Comparison of ENCODE assay signal across 10 mouse cellular contexts in genomic region chr19:45574941-45575631, GRCm38 (mm10). TPM values are rescaled to one million over a fixed set of nuclear protein-coding genes. Genes with fewer than 3 reads are reported as not detected.
DNase-seq lines count a peak whose midpoint lies in the region; ATAC-seq lines count a peak whose summit lies in the region.
"Had no signal": no experiment of that assay in that cellular context is flagged by ENCODE, and none has a peak within 500 bp of the region (broad histone marks: within the 10 kb centered on the region; RNA-seq: fewer than 3 reads in every experiment).

No protein-coding gene starts in this region.

- peaks cover 50% of the 10 kb centered on the region for H3K4me1 ChIP-seq in hindbrain, embryonic 10.5 days (replicated peaks)
- peaks cover 11% of the 10 kb centered on the region for H3K4me1 ChIP-seq in hindbrain, embryonic 16.5 days (ENCODE audit: control insufficient read depth, insufficient read depth, low read depth, low read length)
- H3K4me1 ChIP-seq in embryonic facial prominence, embryonic 12.5 days = peaks cover 34% of the 10 kb centered on the region
- H3K4me1 ChIP-seq in stomach, embryonic 15.5 days = peaks cover 29% of the 10 kb centered on the region
- H3K4me1 ChIP-seq in kidney, embryonic 14.5 days (ENCODE audit: control insufficient read depth, insufficient read depth, low read length) = peaks cover 18% of the 10 kb centered on the region

- no peaks in the 10 kb centered on the region for H3K9me3 ChIP-seq in hindbrain, embryonic 10.5 days
- H3K9me3 ChIP-seq in hindbrain, embryonic 16.5 days (ENCODE audit: control insufficient read depth, low read length) = no peaks in the 10 kb centered on the region
- no peaks in the 10 kb centered on the region for H3K9me3 ChIP-seq in embryonic facial prominence, embryonic 12.5 days
- no peaks in the 10 kb centered on the region for H3K9me3 ChIP-seq in stomach, embryonic 15.5 days
- H3K9me3 ChIP-seq in kidney, embryonic 14.5 days (ENCODE audit: control insufficient read depth, low read length) = no peaks in the 10 kb centered on the region

- H3K4me2 ChIP-seq in hindbrain, embryonic 16.5 days (ENCODE audit: low read length) = no peak overlapping the region
- H3K4me2 ChIP-seq in embryonic facial prominence, embryonic 12.5 days (replicated peaks) = no peak overlapping the region; the same call in 1 of the 2 replicates
- peak overlapping the region; percentile 10; the same call in 1 of the 2 replicates for H3K4me2 ChIP-seq in stomach, embryonic 15.5 days
- no peak overlapping the region for H3K4me2 ChIP-seq in kidney, embryonic 14.5 days (replicated peaks; ENCODE audit: low read depth, low read length)

- H3K4me3 ChIP-seq in hindbrain, embryonic 10.5 days = no peak overlapping the region
- H3K4me3 ChIP-seq in hindbrain, embryonic 16.5 days (ENCODE audit: low read length) = no peak overlapping the region
- no peak overlapping the region for H3K4me3 ChIP-seq in embryonic facial prominence, embryonic 12.5 days
- H3K4me3 ChIP-seq in stomach, embryonic 15.5 days (replicated peaks) = no peak overlapping the region
- no peak overlapping the region for H3K4me3 ChIP-seq in kidney, embryonic 14.5 days (ENCODE audit: low read length)
- H3K4me3 ChIP-seq: myocyte had no signal

- 55% methylated on average over 19 of the region's 19 CpGs for WGBS in hindbrain, embryonic 10.5 days
- WGBS in hindbrain, embryonic 16.5 days = 58% methylated on average over 19 of the region's 19 CpGs
- WGBS in embryonic facial prominence, embryonic 12.5 days = 38% methylated on average over 19 of the region's 19 CpGs
- 40% methylated on average over 19 of the region's 19 CpGs for WGBS in stomach, embryonic 15.5 days
- WGBS in kidney, embryonic 14.5 days = 41% methylated on average over 19 of the region's 19 CpGs

- peaks cover 66% of the 10 kb centered on the region for H3K36me3 ChIP-seq in hindbrain, embryonic 10.5 days
- H3K36me3 ChIP-seq in hindbrain, embryonic 16.5 days (ENCODE audit: control insufficient read depth, insufficient read depth, low read length) = peaks cover 17% of the 10 kb centered on the region
- peaks cover 23% of the 10 kb centered on the region for H3K36me3 ChIP-seq in embryonic facial prominence, embryonic 12.5 days
- H3K36me3 ChIP-seq in stomach, embryonic 15.5 days = peaks cover 12% of the 10 kb centered on the region; the same call in 1 of the 2 replicates
- H3K36me3 ChIP-seq in kidney, embryonic 14.5 days (ENCODE audit: control insufficient read depth, insufficient read depth, low read length) = peaks cover 37% of the 10 kb centered on the region

- DNase-seq in hindbrain, embryonic 10.5 days (ENCODE audit: low spot score) = no peak
- DNase-seq in lung, adult 18-20 months = peak; percentile 44 to 46
- DNase-seq in gastrocnemius, postnatal 14 days = no peak
- no peak for DNase-seq in urinary bladder, adult 2 months (ENCODE audit: low spot score)

- intact Hi-C loops in gastrocnemius, postnatal 14 days (cut with DNase I; ENCODE audit: low total_unique reads) = loop anchor here (5.0 kb wide), 1 partner anchor 42 kb away; no protein-coding TSS in a partner anchor

- ATAC-seq in hindbrain, embryonic 16.5 days = no peak
- no peak for ATAC-seq in embryonic facial prominence, embryonic 12.5 days (ENCODE audit: insufficient number of reproducible peaks, insufficient read depth, low FRiP score, low TSS enrichment)
- ATAC-seq in stomach, embryonic 15.5 days (ENCODE audit: insufficient read depth, low FRiP score, low read depth) = 0 out of 2 replicates have a peak, but pooled peaks have one; percentile 10
- no peak for ATAC-seq in kidney, embryonic 14.5 days (ENCODE audit: low FRiP score, low TSS enrichment)

- H3K27me3 ChIP-seq in hindbrain, embryonic 10.5 days (ENCODE audit: insufficient read depth, poor library complexity, severe bottlenecking) = peaks cover 96% of the 10 kb centered on the region
- H3K27me3 ChIP-seq in hindbrain, embryonic 16.5 days (replicated peaks; ENCODE audit: control insufficient read depth, insufficient read depth, low read length) = no peaks in the 10 kb centered on the region; the same call in 1 of the 2 replicates
- no peaks in the 10 kb centered on the region for H3K27me3 ChIP-seq in embryonic facial prominence, embryonic 12.5 days
- H3K27me3 ChIP-seq in stomach, embryonic 15.5 days (replicated peaks) = no peaks in the 10 kb centered on the region
- no peaks in the 10 kb centered on the region for H3K27me3 ChIP-seq in kidney, embryonic 14.5 days (ENCODE audit: control insufficient read depth, insufficient read depth, low read length)
- H3K27me3 ChIP-seq: Patski had no signal

- no peak overlapping the region for H3K9ac ChIP-seq in hindbrain, embryonic 16.5 days (ENCODE audit: low read depth, low read length)
- no peak overlapping the region for H3K9ac ChIP-seq in embryonic facial prominence, embryonic 12.5 days
- H3K9ac ChIP-seq in stomach, embryonic 15.5 days = no peak overlapping the region
- H3K9ac ChIP-seq in kidney, embryonic 14.5 days (ENCODE audit: low read depth, low read length) = no peak overlapping the region

- H3K27ac ChIP-seq in hindbrain, embryonic 10.5 days = peak overlapping the region; percentile 6; the same call in 1 of the 2 replicates
- H3K27ac ChIP-seq in hindbrain, embryonic 16.5 days (ENCODE audit: low read depth, low read length) = no peak overlapping the region
- H3K27ac ChIP-seq in embryonic facial prominence, embryonic 12.5 days = peak overlapping the region; percentile 55
- H3K27ac ChIP-seq in stomach, embryonic 15.5 days = peak overlapping the region; percentile 26; the same call in 1 of the 2 replicates
- no peak overlapping the region; the same call in 1 of the 2 replicates for H3K27ac ChIP-seq in kidney, embryonic 14.5 days (ENCODE audit: low read depth, low read length)

RNA-seq across cellular contexts. Expression of gene Gm17018, which starts 14.7 kb away (rescaled TPM):
- polyA plus RNA-seq in hindbrain, embryonic 10.5 days (2016; fragmentation: Nextera tagmentation; extraction: Ambion mirVana) = 48.8 and 62.1 TPM in 2 replicates
- 77.0 and 85.7 TPM in 2 replicates for polyA plus RNA-seq in hindbrain, embryonic 16.5 days (2015; fragmentation: Nextera tagmentation; extraction: Ambion mirVana)
- 43.3 and 43.8 TPM in 2 replicates for polyA plus RNA-seq in embryonic facial prominence, embryonic 12.5 days (2016; fragmentation: Nextera tagmentation; extraction: Ambion mirVana)
- polyA plus RNA-seq in stomach, embryonic 15.5 days (2015; fragmentation: Nextera tagmentation; extraction: Ambion mirVana) = 37.5 and 43.2 TPM in 2 replicates
- total RNA-seq in gastrocnemius, postnatal 14 days (2021) = 10 to 100 TPM; 12.8 to 13.5 TPM
- 51.4 and 61.6 TPM in 2 replicates for polyA plus RNA-seq in kidney, embryonic 14.5 days (2014; fragmentation: Nextera tagmentation; extraction: Ambion mirVana)
- 26.0 and 27.7 TPM in 2 replicates for polyA plus RNA-seq in urinary bladder, adult 2 months (2012; rRNA removed)

RNA-seq across cellular contexts. Expression of gene Poll, which starts 14.8 kb away (rescaled TPM):
- polyA plus RNA-seq in hindbrain, embryonic 10.5 days (2016; fragmentation: Nextera tagmentation; extraction: Ambion mirVana) = 21.5 and 21.6 TPM in 2 replicates
- polyA plus RNA-seq in hindbrain, embryonic 16.5 days (2015; fragmentation: Nextera tagmentation; extraction: Ambion mirVana) = 11.1 and 14.6 TPM in 2 replicates
- polyA plus RNA-seq in embryonic facial prominence, embryonic 12.5 days (2016; fragmentation: Nextera tagmentation; extraction: Ambion mirVana) = 15.6 and 17.6 TPM in 2 replicates
- polyA plus RNA-seq in stomach, embryonic 15.5 days (2015; fragmentation: Nextera tagmentation; extraction: Ambion mirVana) = 12.5 and 12.8 TPM in 2 replicates
- 10 to 100 TPM; 11.2 to 11.3 TPM for total RNA-seq in gastrocnemius, postnatal 14 days (2021)
- 13.9 and 20.6 TPM in 2 replicates for polyA plus RNA-seq in kidney, embryonic 14.5 days (2014; fragmentation: Nextera tagmentation; extraction: Ambion mirVana)
- 9.5 and 10.8 TPM in 2 replicates for polyA plus RNA-seq in urinary bladder, adult 2 months (2012; rRNA removed)

Comparison
In these comparisons a context has a peak if more than half of its experiments do, and no peak if none do; other contexts are left out.
1. H3K27ac ChIP-seq: peak in hindbrain, embryonic 10.5 days (single experiment), embryonic facial prominence, embryonic 12.5 days (single experiment) and stomach, embryonic 15.5 days (single experiment); none in hindbrain, embryonic 16.5 days (single experiment) and kidney, embryonic 14.5 days (single experiment).
2. DNase-seq: peak in lung, adult 18-20 months (2 of 2); none in hindbrain, embryonic 10.5 days (single experiment), gastrocnemius, postnatal 14 days (single experiment) and urinary bladder, adult 2 months (single experiment).